Comparison of ENCODE assay signal across 8 mouse cellular contexts in the genomic region with DNA sequence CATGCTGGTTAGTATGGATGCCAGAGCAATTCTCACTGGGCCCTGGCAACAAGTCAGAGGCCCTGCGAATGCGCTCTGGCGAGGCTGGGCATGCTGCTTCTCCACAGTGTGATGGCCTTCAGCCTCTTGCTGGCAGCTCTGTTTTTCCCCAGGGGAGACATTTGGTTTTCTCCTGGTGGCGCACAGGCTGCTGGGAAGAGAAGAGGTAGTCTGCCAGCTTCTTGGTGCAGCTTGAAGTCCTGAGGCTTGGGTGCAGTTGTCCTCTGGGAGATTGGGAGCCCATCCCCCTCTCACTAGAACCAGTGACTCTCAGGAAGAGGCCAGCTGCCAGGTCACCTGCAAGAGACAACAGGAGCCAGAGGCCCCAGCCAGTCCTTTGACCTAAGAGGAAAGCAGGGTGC. TPM values are rescaled to one million over a fixed set of nuclear protein-coding genes. Genes with fewer than 3 reads are reported as not detected.
A peak's percentile ranks its signal among the peaks of the same experiment; 100 is the strongest.
DNase-seq lines count a peak whose midpoint lies in the region; ATAC-seq and TF ChIP-seq lines count a peak whose summit lies in the region.

No protein-coding gene starts in this region.

- no peak for TF ChIP-seq POLR2A in cortical plate, adult 2 months (IDR thresholded peaks at IDR 0.05; ENCODE audit: extremely low read depth, insufficient read depth, low read length)

- TF ChIP-seq CTCF in cortical plate, adult 2 months (IDR thresholded peaks at IDR 0.05; ENCODE audit: extremely low read depth, insufficient read depth, low read length) = no peak
- no peak for TF ChIP-seq CTCF in liver, embryonic 14.5 days (IDR thresholded peaks at IDR 0.05; ENCODE audit: low read depth)

- H3K4me1 ChIP-seq in cortical plate, adult 2 months (ENCODE audit: control insufficient read depth, insufficient read depth, low read length) = peaks cover 12% of the 10 kb centered on the region
- H3K4me1 ChIP-seq in hindbrain, embryonic 15.5 days (replicated peaks) = peaks cover 46% of the 10 kb centered on the region
- H3K4me1 ChIP-seq in liver, embryonic 14.5 days (replicated peaks; ENCODE audit: control insufficient read depth in 2 of 2, insufficient read depth in 2 of 2, low read length in 1 of 2) = peaks cover 17 to 31% of the 10 kb centered on the region in 2 experiments
- peaks cover 9% of the 10 kb centered on the region; the same call in 1 of the 2 replicates for H3K4me1 ChIP-seq in forebrain, embryonic 14.5 days (ENCODE audit: control insufficient read depth, insufficient read depth, low read length)

- peaks cover 15% of the 10 kb centered on the region for H3K36me3 ChIP-seq in hindbrain, embryonic 15.5 days
- peaks cover 13% of the 10 kb centered on the region for H3K36me3 ChIP-seq in liver, embryonic 14.5 days (replicated peaks; ENCODE audit: control insufficient read depth, insufficient read depth, low read depth)
- peaks cover 10% of the 10 kb centered on the region for H3K36me3 ChIP-seq in forebrain, embryonic 14.5 days (ENCODE audit: control insufficient read depth, insufficient read depth, low read length)

- no peak overlapping the region for H3K9ac ChIP-seq in hindbrain, embryonic 15.5 days
- H3K9ac ChIP-seq in liver, embryonic 14.5 days (replicated peaks) = no peak overlapping the region
- no peak overlapping the region for H3K9ac ChIP-seq in forebrain, embryonic 14.5 days (ENCODE audit: low read length)

- no peak overlapping the region for H3K4me2 ChIP-seq in hindbrain, embryonic 15.5 days
- peak overlapping the region; percentile 91 for H3K4me2 ChIP-seq in liver, embryonic 14.5 days (ENCODE audit: low read depth)
- no peak overlapping the region for H3K4me2 ChIP-seq in forebrain, embryonic 14.5 days (ENCODE audit: low read length)

- H3K27me3 ChIP-seq in hindbrain, embryonic 15.5 days = no peaks in the 10 kb centered on the region
- no peaks in the 10 kb centered on the region for H3K27me3 ChIP-seq in liver, embryonic 14.5 days (ENCODE audit: control insufficient read depth, insufficient read depth, low read length)
- no peaks in the 10 kb centered on the region for H3K27me3 ChIP-seq in forebrain, embryonic 14.5 days (replicated peaks; ENCODE audit: control insufficient read depth, insufficient read depth, low read length)

- DNase-seq in ovary, adult 18-20 months (ENCODE audit: low spot score) = peak; percentile 62
- DNase-seq in ovary, postnatal 14 days (ENCODE audit: low spot score) = no peak
- DNase-seq in liver, embryonic 14.5 days (ENCODE audit: low read depth in 3 of 3, low spot score in 3 of 3) = no peak
- DNase-seq in thymus, postnatal 10 days (ENCODE audit: low spot score in 2 of 2) = no peak
- DNase-seq in forebrain, embryonic 14.5 days (ENCODE audit: low spot score) = no peak
- DNase-seq in left cerebral cortex, postnatal 14 days (ENCODE audit: low spot score in 2 of 2) = no peak

- TF ChIP-seq EP300 in liver, embryonic 14.5 days (IDR thresholded peaks at IDR 0.05; ENCODE audit: low read depth) = no peak

- H3K9me3 ChIP-seq in hindbrain, embryonic 15.5 days = no peaks in the 10 kb centered on the region
- H3K9me3 ChIP-seq in liver, embryonic 14.5 days (ENCODE audit: control insufficient read depth, low read length) = no peaks in the 10 kb centered on the region
- no peaks in the 10 kb centered on the region for H3K9me3 ChIP-seq in forebrain, embryonic 14.5 days (replicated peaks; ENCODE audit: control insufficient read depth, low read length)

- WGBS in hindbrain, embryonic 15.5 days = 33% methylated on average over 4 of the region's 4 CpGs
- 79% methylated on average over 4 of the region's 4 CpGs for WGBS in liver, embryonic 14.5 days (ENCODE audit: insufficient replicate concordance)
- WGBS in forebrain, embryonic 14.5 days = 84% methylated on average over 4 of the region's 4 CpGs

- intact Hi-C loops in left cerebral cortex, postnatal 14 days (cut with DNase I) = no loop called here

- no peak overlapping the region for H3K4me3 ChIP-seq in cortical plate, adult 2 months (ENCODE audit: insufficient read depth, low read length)
- no peak overlapping the region for H3K4me3 ChIP-seq in hindbrain, embryonic 15.5 days
- no peak overlapping the region for H3K4me3 ChIP-seq in liver, embryonic 14.5 days (ENCODE audit: insufficient read depth in 1 of 2, low read depth in 2 of 2, low read length in 2 of 2)
- no peak overlapping the region for H3K4me3 ChIP-seq in forebrain, embryonic 14.5 days (ENCODE audit: low read depth, low read length)

- H3K27ac ChIP-seq in cortical plate, adult 2 months (ENCODE audit: insufficient read depth, low read length) = peak overlapping the region; percentile 45
- peak overlapping the region; percentile 46 for H3K27ac ChIP-seq in hindbrain, embryonic 15.5 days (replicated peaks)
- H3K27ac ChIP-seq in liver, embryonic 14.5 days = no peak overlapping the region
- no peak overlapping the region for H3K27ac ChIP-seq in forebrain, embryonic 14.5 days (ENCODE audit: low read depth, low read length)

- ATAC-seq in hindbrain, embryonic 15.5 days (ENCODE audit: low FRiP score, low read depth) = peak; percentile 16; the same call in 1 of the 2 replicates
- no peak for ATAC-seq in liver, embryonic 14.5 days (ENCODE audit: insufficient read depth)
- no peak for ATAC-seq in forebrain, embryonic 14.5 days

RNA-seq across cellular contexts. Expression of gene Cluh, which starts 3.5 kb away (rescaled TPM):
- polyA plus RNA-seq in cortical plate, adult 2 months (2012; rRNA removed) = 51.1 and 52.2 TPM in 2 replicates
- polyA plus RNA-seq in hindbrain, embryonic 15.5 days (2015; fragmentation: Nextera tagmentation; extraction: Ambion mirVana) = 20.8 and 21.3 TPM in 2 replicates
- 28.2 and 29.5 TPM in 2 replicates for polyA plus RNA-seq in liver, embryonic 14.5 days (2012; rRNA removed)
- polyA plus RNA-seq in liver, embryonic 14.5 days (2014; fragmentation: Nextera tagmentation; extraction: Ambion mirVana) = 14.3 and 20.3 TPM in 2 replicates
- 6.3 and 7.7 TPM in 2 replicates for polyA plus RNA-seq in forebrain, embryonic 14.5 days (2014; fragmentation: Nextera tagmentation; extraction: Ambion mirVana)
- total RNA-seq in left cerebral cortex, postnatal 14 days (2021) = 10 to 100 TPM; 61.5 to 62.1 TPM

RNA-seq across cellular contexts. Expression of gene Ccdc92b, which starts 33.4 kb away (rescaled TPM):
- polyA plus RNA-seq in cortical plate, adult 2 months (2012; rRNA removed) = 22.7 and 23.1 TPM in 2 replicates
- polyA plus RNA-seq in hindbrain, embryonic 15.5 days (2015; fragmentation: Nextera tagmentation; extraction: Ambion mirVana) = 3.5 and 4.0 TPM in 2 replicates
- 12.7 and 13.1 TPM in 2 replicates for polyA plus RNA-seq in liver, embryonic 14.5 days (2012; rRNA removed)
- 10.2 and 12.6 TPM in 2 replicates for polyA plus RNA-seq in liver, embryonic 14.5 days (2014; fragmentation: Nextera tagmentation; extraction: Ambion mirVana)
- polyA plus RNA-seq in forebrain, embryonic 14.5 days (2014; fragmentation: Nextera tagmentation; extraction: Ambion mirVana) = 2.3 and 3.2 TPM in 2 replicates
- total RNA-seq in left cerebral cortex, postnatal 14 days (2021) = 10 to 100 TPM; 23.1 to 23.4 TPM

RNA-seq across cellular contexts. Expression of gene Rap1gap2, which starts 42.1 kb away (rescaled TPM):
- polyA plus RNA-seq in cortical plate, adult 2 months (2012; rRNA removed) = 133 and 135 TPM in 2 replicates
- polyA plus RNA-seq in hindbrain, embryonic 15.5 days (2015; fragmentation: Nextera tagmentation; extraction: Ambion mirVana) = 13.4 and 16.9 TPM in 2 replicates
- 0.95 and 0.98 TPM in 2 replicates for polyA plus RNA-seq in liver, embryonic 14.5 days (2012; rRNA removed)
- 0.56 and 0.71 TPM in 2 replicates for polyA plus RNA-seq in liver, embryonic 14.5 days (2014; fragmentation: Nextera tagmentation; extraction: Ambion mirVana)
- polyA plus RNA-seq in forebrain, embryonic 14.5 days (2014; fragmentation: Nextera tagmentation; extraction: Ambion mirVana) = 5.1 and 6.0 TPM in 2 replicates
- total RNA-seq in left cerebral cortex, postnatal 14 days (2021) = 100 to 1,000 TPM; 179 to 181 TPM

Comparison
In these comparisons a context has a peak if more than half of its experiments do, and no peak if none do; other contexts are left out.
1. H3K27ac ChIP-seq: peak in cortical plate, adult 2 months (single experiment) and hindbrain, embryonic 15.5 days (single experiment); none in liver, embryonic 14.5 days (single experiment) and forebrain, embryonic 14.5 days (single experiment).